Mouse (Mus musculus) ZHBTc4 (cell line): ENCODE results near the gene Smim23.

Experiments used
- DNase-seq: peaks from one replicate; pipeline ENCODE4 v3.0.0-alpha.2; 2011; ENCODE audit warnings: low read depth, low spot score

The Smim23 gene

DNA sequence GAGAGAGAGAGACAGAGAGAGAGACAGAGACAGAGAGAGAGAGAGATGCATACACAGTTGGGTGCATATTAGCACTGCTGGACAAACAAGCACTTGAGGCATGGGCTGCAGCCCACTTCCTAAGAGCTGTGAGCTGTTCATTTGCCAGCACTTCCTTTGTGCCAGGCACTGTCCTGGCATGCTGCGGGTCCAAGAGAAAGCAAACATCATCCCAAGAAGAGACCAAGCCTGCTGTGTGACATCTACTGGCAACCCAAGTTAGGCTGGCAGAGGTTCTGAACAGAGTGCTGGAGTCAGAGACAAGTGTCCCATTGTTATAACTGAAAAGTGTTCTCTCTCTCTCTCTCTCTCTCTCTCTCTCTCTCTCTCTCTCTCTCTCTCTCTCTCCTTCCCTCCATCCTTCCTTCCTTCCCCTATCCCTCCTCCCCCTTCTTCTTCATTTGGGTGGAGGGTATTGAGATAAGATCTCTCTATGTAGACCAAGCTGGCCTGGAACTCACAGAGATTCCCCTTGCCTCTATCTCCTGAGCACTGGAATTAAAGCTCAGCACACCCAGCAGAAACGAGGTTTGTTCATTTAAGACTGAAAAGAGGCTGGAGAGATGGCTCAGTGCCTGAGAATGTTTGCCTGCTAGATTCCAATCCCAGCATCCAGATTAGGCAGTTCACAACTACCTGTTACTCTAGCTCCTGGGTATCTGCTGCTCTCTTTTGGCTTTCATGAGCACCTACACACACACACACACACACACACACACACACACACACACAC lies 42.6 kb downstream of the Smim23 start:
- no peak for DNase-seq

GRCm38 (mm10) chr11:32780747-32781536 lies 43.5 kb downstream of the Smim23 start:
- DNase-seq, result no peak

- peak; percentile 40 for DNase-seq
Observed at GRCm38 (mm10) chr11:32768642-32769343, 55.6 kb downstream of the Smim23 start.
